Mouse (Mus musculus): ENCODE data around the gene 3300002I08Rik. TPM values are rescaled to one million over a fixed set of nuclear protein-coding genes. Genes with fewer than 3 reads are reported as not detected.

3300002I08Rik gene
- polyA plus RNA-seq, 1 experiment from 2014 or later: 17.9 TPM

DNA sequence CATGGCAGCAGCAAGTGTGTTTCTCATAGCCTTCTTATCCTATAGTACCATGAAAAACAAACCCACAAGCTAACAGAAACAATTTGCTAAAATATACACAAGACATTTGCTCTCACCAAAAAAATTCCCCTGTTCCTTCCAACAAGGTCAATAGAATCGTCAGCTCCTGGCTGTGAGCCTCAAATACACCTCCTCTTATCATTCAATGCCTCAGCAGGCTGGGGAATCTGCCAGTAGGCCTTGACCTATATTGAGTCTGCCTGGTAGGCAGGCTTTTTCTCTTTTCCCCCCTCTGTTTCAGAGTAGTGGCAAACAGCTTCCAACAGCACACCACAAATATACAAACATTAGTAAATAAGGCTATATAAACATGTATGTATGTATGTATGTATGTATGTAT is 63.5 kb downstream of the 3300002I08Rik start:
- Histone ChIP-seq H3K9ac (replicated peaks) (no peak overlapping the region), H3K9me3 (replicated peaks) (no peaks in the 10 kb centered on the region), H3K36me3 (no peaks in the 10 kb centered on the region), H3K4me1 (no peaks in the 10 kb centered on the region), H3K27ac (replicated peaks) (no peak overlapping the region), H3K4me3 (replicated peaks) (no peak overlapping the region), H3K27me3 (replicated peaks) (no peaks in the 10 kb centered on the region), H3K4me2 (no peak overlapping the region)
- 32% methylated on average over 1 of the region's 1 CpGs for WGBS
- ATAC-seq (ENCODE audit: low FRiP score): no peak

DNA sequence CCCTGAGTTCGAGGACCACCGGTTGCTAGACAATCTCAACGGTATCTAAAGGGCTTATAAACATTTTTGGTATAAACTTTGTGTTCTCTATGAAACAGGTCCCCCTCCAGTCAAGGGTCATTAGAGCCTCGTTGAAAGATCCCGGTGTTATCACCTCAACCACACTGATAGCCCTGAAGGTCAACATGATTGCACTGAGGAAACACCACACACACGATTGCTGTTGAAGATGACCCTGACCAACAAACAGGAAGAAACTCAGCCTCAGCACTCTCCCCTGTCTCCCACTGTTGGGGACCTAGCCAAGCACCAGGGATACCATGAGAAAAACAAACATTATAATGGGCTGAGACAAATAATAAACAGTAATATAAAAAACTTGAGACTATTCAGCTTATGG is 68.9 kb downstream of the 3300002I08Rik start:
- no peak overlapping the region for H3K27ac ChIP-seq (replicated peaks)
- no peaks in the 10 kb centered on the region for H3K27me3 ChIP-seq (replicated peaks)
- no peak overlapping the region for H3K4me2 ChIP-seq
- no peak for ATAC-seq (ENCODE audit: low FRiP score)
- H3K9ac ChIP-seq (replicated peaks): no peak overlapping the region
- H3K9me3 ChIP-seq (replicated peaks): no peaks in the 10 kb centered on the region
- H3K4me1 ChIP-seq: no peaks in the 10 kb centered on the region
- no peak overlapping the region for H3K4me3 ChIP-seq (replicated peaks)
- WGBS: 91% methylated on average over 6 of the region's 6 CpGs
- no peaks in the 10 kb centered on the region for H3K36me3 ChIP-seq

Other genes with a start within 250 kb of the 3300002I08Rik start
- 10.4 and 11.5 TPM in 2 replicates for gene Zfp120, start 226.1 kb downstream of the 3300002I08Rik start, polyA plus RNA-seq (2015; fragmentation: Nextera tagmentation; extraction: Ambion mirVana)
- not detected in 2 replicates for gene Gm10770, start 183.1 kb downstream of the 3300002I08Rik start, polyA plus RNA-seq (2015; fragmentation: Nextera tagmentation; extraction: Ambion mirVana)
- gene Gm14139, start 181.0 kb downstream of the 3300002I08Rik start, polyA plus RNA-seq (2015; fragmentation: Nextera tagmentation; extraction: Ambion mirVana): not detected in 2 replicates
- 11.8 and 13.4 TPM in 2 replicates for gene Zfp937, start 144.7 kb downstream of the 3300002I08Rik start, polyA plus RNA-seq (2015; fragmentation: Nextera tagmentation; extraction: Ambion mirVana)
- gene Gm21994, start 107.2 kb downstream of the 3300002I08Rik start, polyA plus RNA-seq (2015; fragmentation: Nextera tagmentation; extraction: Ambion mirVana): 3.3 and 3.8 TPM in 2 replicates
- 0.06 and 0.10 TPM in 2 replicates for gene Gm14124, start 105.2 kb downstream of the 3300002I08Rik start, polyA plus RNA-seq (2015; fragmentation: Nextera tagmentation; extraction: Ambion mirVana)
- 2.3 and 2.4 TPM in 2 replicates for gene Gm10130, start 39.1 kb downstream of the 3300002I08Rik start, polyA plus RNA-seq (2015; fragmentation: Nextera tagmentation; extraction: Ambion mirVana)
- gene Zfp442, start 88.7 kb upstream of the 3300002I08Rik start, polyA plus RNA-seq (2015; fragmentation: Nextera tagmentation; extraction: Ambion mirVana): 8.0 and 9.1 TPM in 2 replicates
- gene Zfp345, start 122.3 kb upstream of the 3300002I08Rik start, polyA plus RNA-seq (2015; fragmentation: Nextera tagmentation; extraction: Ambion mirVana): 0.15 TPM in 1 of 2 replicates, not detected in the other
- gene Cst7, start 207.7 kb upstream of the 3300002I08Rik start, polyA plus RNA-seq (2015; fragmentation: Nextera tagmentation; extraction: Ambion mirVana): 0.15 and 2.9 TPM in 2 replicates
- gene Apmap, start 245.8 kb upstream of the 3300002I08Rik start, polyA plus RNA-seq (2015; fragmentation: Nextera tagmentation; extraction: Ambion mirVana): 45.4 and 46.1 TPM in 2 replicates